Mouse (Mus musculus) liver, embryonic 16.5 days (tissue): Measurements from ENCODE around the gene Dip2a. TPM values are rescaled to one million over a fixed set of nuclear protein-coding genes. Genes with fewer than 3 reads are reported as not detected.

Experiments used
- ATAC-seq: fragments of 200-750 bp; cut with Nextera tagmentation; 2 replicates; pipeline ENCODE4 v1.8.0; 2017; ENCODE audit warnings: low read depth, mild to moderate bottlenecking, moderate number of reproducible peaks, moderate library complexity
- H3K27ac ChIP-seq: fragments of 300-500 bp; sonication (generic); 2 replicates; pipeline ENCODE4 v1.5.1; 2014; ENCODE audit warnings: mild to moderate bottlenecking, low read length
- H3K27me3 ChIP-seq: fragments of 300-500 bp; sonication (generic); 2 replicates; pipeline ENCODE4 v1.6.1; 2014; ENCODE audit warnings: low read depth, low read length, mixed read lengths; ENCODE audit not compliant: control insufficient read depth, insufficient read depth
- H3K36me3 ChIP-seq: fragments of 300-500 bp; sonication (generic); 2 replicates; pipeline ENCODE4 v1.6.1; 2014; ENCODE audit warnings: mild to moderate bottlenecking; ENCODE audit not compliant: control insufficient read depth, insufficient read depth
- H3K4me1 ChIP-seq: fragments of 300-500 bp; sonication (generic); 2 replicates; pipeline ENCODE4 v1.6.1; 2014; ENCODE audit warnings: low read depth, low read length, mixed read lengths; ENCODE audit not compliant: control insufficient read depth
- H3K4me2 ChIP-seq: fragments of 300-500 bp; sonication (generic); 2 replicates; pipeline ENCODE4 v1.6.1; 2014; ENCODE audit warnings: low read depth, low read length, mixed read lengths
- H3K4me3 ChIP-seq: fragments of 300-500 bp; sonication (generic); 2 replicates; pipeline ENCODE4 v1.5.1; 2014; ENCODE audit warnings: low read depth, mild to moderate bottlenecking, low read length
- H3K9ac ChIP-seq: fragments of 300-500 bp; sonication (generic); 2 replicates; pipeline ENCODE4 v1.6.1; 2014; ENCODE audit warnings: low read depth, low read length
- H3K9me3 ChIP-seq: fragments of 300-500 bp; sonication (generic); replicated peaks from 2 replicates; pipeline ENCODE4 v1.6.1; 2016; ENCODE audit warnings: low read length; ENCODE audit not compliant: control insufficient read depth
- whole genome bisulfite sequencing: fragments of 180-500 bp; shearing (Covaris S2); extraction: QIAGEN DNeasy Blood & Tissue Kit; methylation state at CpG from one replicate; pipeline ENCODE4 v1.1.7; 2014; ENCODE audit not compliant: insufficient replicate concordance; 5-methylcytosine and 5-hydroxymethylcytosine counted together
- polyA plus RNA-seq: library from polyadenylated mRNA; unstranded; fragments of >200 nt; fragmentation: Nextera tagmentation; extraction: Ambion mirVana; gene quantifications from 2 replicates; pipeline ENCODE4 v1.2.1, GENCODE M21; 2015

The Dip2a gene
- polyA plus RNA-seq, 1 experiment from 2014 or later, result 1.6 TPM

DNA sequence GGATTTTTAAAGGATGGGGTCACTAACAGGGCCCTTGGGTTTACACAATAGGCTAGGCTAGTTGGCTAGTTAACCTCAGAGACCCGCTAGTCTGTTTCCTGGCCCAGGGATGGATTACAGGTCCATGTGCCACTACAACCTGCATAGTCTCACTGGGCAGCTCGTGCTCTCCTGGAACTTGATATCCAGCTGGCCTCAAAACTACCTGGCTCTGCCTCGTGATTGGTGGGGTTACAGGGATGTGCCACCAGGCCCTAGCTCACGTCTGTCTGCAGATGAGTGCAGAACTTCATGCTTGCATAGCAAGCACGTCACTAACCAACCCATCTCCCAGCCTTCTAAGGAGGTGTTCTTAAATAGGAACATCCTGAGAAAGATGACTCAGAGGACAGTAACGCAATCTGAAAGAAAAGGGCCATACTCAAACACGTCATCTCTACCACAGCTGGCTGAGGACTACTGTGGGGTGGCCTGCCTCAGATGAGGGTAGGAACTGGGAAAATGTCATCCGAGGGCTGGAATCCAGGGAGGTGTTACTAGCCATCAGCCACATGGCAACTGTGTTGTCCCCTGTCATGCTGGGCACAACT lies 12.3 kb upstream of the Dip2a start:
- no peaks in the 10 kb centered on the region for H3K27me3 ChIP-seq
- no peak overlapping the region for H3K4me3 ChIP-seq
- H3K4me2 ChIP-seq, result no peak overlapping the region
- no peak overlapping the region for H3K9ac ChIP-seq
- no peaks in the 10 kb centered on the region for H3K9me3 ChIP-seq
- no peak overlapping the region for H3K27ac ChIP-seq
- 78% methylated on average over 8 of the region's 8 CpGs for WGBS
- ATAC-seq, result no peak
- peaks cover 33% of the 10 kb centered on the region for H3K36me3 ChIP-seq
- no peaks in the 10 kb centered on the region; the same call in 1 of the 2 replicates for H3K4me1 ChIP-seq

DNA sequence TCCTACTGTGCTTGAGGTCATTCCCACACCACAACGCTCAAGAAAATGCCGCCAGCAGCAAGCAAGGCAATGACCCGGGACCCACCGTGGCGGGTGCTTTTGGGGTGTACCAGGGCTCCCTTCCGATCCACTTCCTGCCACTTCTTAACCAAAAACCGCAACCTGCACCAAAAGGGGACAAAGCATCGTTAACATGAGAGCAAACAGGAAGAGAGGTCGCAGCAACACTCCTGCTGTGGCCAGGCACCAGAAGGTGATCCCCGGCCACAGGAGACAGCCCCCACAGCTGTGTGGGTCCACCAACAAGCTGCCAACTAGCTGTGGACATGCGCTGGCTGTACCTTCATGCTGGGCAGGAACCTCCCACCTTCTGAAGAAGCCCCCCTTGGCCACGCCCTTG lies 9.9 kb upstream of the Dip2a start:
- no peaks in the 10 kb centered on the region for H3K9me3 ChIP-seq
- H3K4me2 ChIP-seq, result no peak overlapping the region
- no peak overlapping the region for H3K9ac ChIP-seq
- WGBS, result 61% methylated on average over 12 of the region's 12 CpGs
- H3K36me3 ChIP-seq, result peaks cover 46% of the 10 kb centered on the region
- no peak for ATAC-seq
- H3K4me1 ChIP-seq, result no peaks in the 10 kb centered on the region; the same call in 1 of the 2 replicates
- no peaks in the 10 kb centered on the region for H3K27me3 ChIP-seq
- H3K4me3 ChIP-seq, result no peak overlapping the region
- no peak overlapping the region for H3K27ac ChIP-seq

DNA sequence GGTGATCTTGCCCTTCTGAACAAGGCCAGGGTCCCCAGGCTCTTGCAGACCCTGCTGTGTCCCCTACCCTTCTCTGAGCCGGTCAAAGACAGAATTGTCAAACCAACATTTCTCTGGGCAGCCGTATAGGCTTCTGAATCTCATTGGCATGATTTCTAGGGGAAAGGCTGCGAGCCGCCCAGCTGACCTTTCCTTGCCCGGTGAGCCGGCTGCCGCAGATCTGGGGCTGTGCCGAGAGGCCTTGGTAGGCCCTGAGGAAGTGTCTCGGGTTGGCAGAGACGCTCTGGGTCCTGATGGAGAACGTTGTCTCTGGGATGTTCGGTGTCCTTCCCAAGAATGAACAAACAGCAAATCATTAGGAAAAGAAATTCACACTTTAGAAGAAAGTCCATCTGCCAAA lies 8.9 kb upstream of the Dip2a start:
- Histone ChIP-seq H3K27ac (no peak overlapping the region), H3K36me3 (peaks cover 46% of the 10 kb centered on the region), H3K4me2 (no peak overlapping the region), H3K9me3 (no peaks in the 10 kb centered on the region), H3K9ac (no peak overlapping the region), H3K4me1 (no peaks in the 10 kb centered on the region), H3K4me3 (no peak overlapping the region), H3K27me3 (no peaks in the 10 kb centered on the region)
- no peak for ATAC-seq
- WGBS, result 87% methylated on average over 12 of the region's 12 CpGs

DNA sequence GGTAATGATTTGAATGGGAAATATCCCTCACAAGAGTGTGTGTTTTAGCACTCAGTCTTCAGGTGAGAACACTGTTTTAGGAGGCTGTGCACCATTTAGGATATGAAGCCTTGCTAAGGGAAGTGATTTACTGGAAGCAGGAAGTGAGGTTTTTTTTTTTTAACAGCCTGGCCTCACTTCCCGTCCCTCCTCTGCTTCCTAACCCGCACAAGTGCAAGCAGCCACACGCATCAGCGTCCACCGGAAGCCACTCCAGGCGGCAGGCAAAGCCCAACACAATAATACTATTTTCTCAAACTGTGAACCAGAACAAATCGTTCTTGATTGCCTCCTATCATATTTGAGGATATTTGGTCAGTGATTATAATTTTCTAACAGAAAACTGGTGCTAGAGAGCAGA lies 6.9 kb upstream of the Dip2a start:
- no peak overlapping the region for H3K4me3 ChIP-seq
- no peak overlapping the region for H3K4me2 ChIP-seq
- H3K4me1 ChIP-seq, result no peaks in the 10 kb centered on the region
- H3K27ac ChIP-seq, result no peak overlapping the region
- no peak for ATAC-seq
- no peaks in the 10 kb centered on the region for H3K27me3 ChIP-seq
- H3K36me3 ChIP-seq, result peaks cover 46% of the 10 kb centered on the region
- 46% methylated on average over 7 of the region's 7 CpGs for WGBS
- H3K9ac ChIP-seq, result no peak overlapping the region
- no peaks in the 10 kb centered on the region for H3K9me3 ChIP-seq

DNA sequence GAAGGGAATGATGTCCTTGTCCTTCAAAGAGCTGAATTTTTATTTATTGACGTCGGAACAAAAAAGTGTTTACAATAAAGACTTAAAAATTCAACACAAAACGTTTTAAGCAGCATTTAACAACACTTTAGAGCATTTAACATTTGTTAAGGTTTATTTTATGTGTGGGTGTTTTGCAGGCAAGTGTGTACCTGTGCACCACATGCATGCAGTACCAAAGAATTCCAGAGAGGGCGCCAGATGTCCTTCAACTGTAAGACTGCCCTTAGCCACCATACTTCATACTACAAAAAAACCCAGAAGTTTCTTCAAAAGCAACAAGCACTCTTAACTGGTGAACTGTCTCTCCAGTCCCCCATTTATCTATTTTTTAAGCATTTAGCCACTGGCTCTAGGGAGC lies 1.5 kb upstream of the Dip2a start:
- Histone ChIP-seq H3K9ac (no peak overlapping the region), H3K27ac (no peak overlapping the region), H3K4me2 (peak overlapping the region; percentile 98), H3K9me3 (no peaks in the 10 kb centered on the region), H3K36me3 (peaks cover 6% of the 10 kb centered on the region), H3K4me3 (no peak overlapping the region), H3K4me1 (peaks cover 13% of the 10 kb centered on the region), H3K27me3 (peaks cover 9% of the 10 kb centered on the region)
- no peak for ATAC-seq
- WGBS, result 6% methylated on average over 4 of the region's 4 CpGs

DNA sequence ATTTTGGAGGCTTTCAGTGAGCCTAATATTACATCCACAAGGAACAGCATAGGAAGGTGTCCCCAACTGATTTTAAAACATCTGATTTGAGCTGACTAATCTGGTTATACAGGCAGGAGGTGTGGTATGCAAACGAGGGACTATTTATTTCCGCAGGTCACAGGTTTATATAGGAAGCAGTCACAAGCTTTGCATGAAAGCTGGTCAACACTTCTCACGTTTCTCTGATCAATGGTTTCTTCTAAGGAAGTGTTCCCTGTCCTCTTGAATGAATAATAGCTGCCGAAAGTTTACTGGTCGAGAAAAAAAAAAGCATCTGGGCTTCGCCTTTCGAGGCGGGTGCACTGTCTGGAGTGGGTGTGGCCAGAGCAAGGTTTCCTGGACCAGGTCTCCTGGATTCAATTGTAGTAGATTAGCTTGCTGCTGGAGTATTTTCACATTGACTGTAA lies 976 bp upstream of the Dip2a start:
- Histone ChIP-seq H3K4me1 (peaks cover 13% of the 10 kb centered on the region), H3K4me3 (peak overlapping the region; percentile 81), H3K36me3 (peaks cover 2% of the 10 kb centered on the region), H3K27me3 (peaks cover 9% of the 10 kb centered on the region), H3K9me3 (no peaks in the 10 kb centered on the region), H3K4me2 (peak overlapping the region; percentile 98), H3K27ac (no peak overlapping the region), H3K9ac (peak overlapping the region; percentile 28; the same call in 1 of the 2 replicates)
- WGBS, result 5% methylated on average over 8 of the region's 8 CpGs
- no peak for ATAC-seq

DNA sequence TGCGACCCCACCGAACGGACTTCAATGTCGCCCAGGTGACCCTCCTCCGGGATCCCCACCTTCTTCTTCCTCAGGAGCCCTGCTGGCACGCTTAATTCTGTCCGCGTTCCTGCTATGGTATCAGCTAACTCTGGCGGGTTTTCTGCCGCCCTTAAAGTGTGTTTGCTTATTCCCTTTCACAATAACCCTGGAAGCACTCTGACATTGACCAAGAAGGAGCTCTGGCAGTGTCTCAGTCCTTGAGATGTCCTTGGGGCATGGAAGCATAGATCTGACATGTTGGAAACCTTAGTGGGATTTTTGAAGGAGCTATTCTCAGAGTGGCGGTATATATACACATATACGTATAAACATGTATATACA lies 430 bp upstream of the Dip2a start:
- H3K27me3 ChIP-seq, result peaks cover 9% of the 10 kb centered on the region
- WGBS, result 2% methylated on average over 12 of the region's 12 CpGs
- peak overlapping the region; percentile 81 for H3K4me3 ChIP-seq
- peak overlapping the region; percentile 98 for H3K4me2 ChIP-seq
- peak; percentile 17; the same call in 1 of the 2 replicates for ATAC-seq
- peaks cover 13% of the 10 kb centered on the region for H3K4me1 ChIP-seq
- H3K9me3 ChIP-seq, result no peaks in the 10 kb centered on the region
- no peaks in the 10 kb centered on the region; the same call in 1 of the 2 replicates for H3K36me3 ChIP-seq
- H3K9ac ChIP-seq, result peak overlapping the region; percentile 65
- H3K27ac ChIP-seq, result peak overlapping the region; percentile 38; the same call in 1 of the 2 replicates

DNA sequence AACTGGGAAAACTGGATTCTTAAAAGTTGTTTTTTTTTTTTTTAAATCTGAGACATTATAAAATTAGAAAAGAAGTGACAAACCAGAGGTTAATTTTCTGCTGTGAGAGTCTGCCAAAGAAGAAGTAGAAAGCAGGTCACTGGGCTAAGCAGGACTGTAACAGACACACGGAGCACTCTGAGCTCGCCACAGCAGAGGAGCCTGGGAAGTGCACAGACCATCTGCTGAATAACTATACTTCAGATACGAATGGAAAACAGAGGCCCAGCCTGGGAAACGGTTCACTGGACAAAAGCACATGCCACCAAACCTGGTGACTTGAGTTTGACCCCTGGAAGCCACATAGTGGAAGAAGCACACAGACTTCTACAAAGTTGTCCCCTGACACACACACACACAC lies 10.7 kb downstream of the Dip2a start:
- no peak overlapping the region for H3K27ac ChIP-seq
- no peak overlapping the region for H3K4me3 ChIP-seq
- no peaks in the 10 kb centered on the region for H3K27me3 ChIP-seq
- H3K4me2 ChIP-seq, result no peak overlapping the region
- H3K9me3 ChIP-seq, result no peaks in the 10 kb centered on the region
- H3K9ac ChIP-seq, result no peak overlapping the region
- no peaks in the 10 kb centered on the region for H3K36me3 ChIP-seq
- H3K4me1 ChIP-seq, result no peaks in the 10 kb centered on the region
- WGBS, result 51% methylated on average over 4 of the region's 4 CpGs
- no peak for ATAC-seq

DNA sequence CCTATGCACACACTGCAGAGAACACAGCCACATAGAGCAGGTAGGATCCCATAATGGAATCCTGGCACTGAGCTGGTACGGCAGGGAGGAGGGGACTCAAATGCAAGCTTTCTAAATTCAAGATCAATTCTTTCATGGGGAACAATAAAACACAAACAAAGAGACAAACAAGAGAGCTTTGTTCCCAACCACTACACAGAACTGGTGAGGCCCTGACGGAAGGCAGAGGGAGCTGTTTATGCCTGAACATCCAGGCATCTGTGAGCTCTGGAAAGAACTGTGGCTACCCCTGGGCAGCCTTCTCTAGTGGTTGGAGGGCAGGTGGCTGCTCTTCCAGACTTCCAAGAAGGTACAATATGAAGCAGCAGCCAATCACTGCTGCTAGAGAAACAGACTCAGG lies 13.1 kb downstream of the Dip2a start:
- Histone ChIP-seq H3K4me1 (no peaks in the 10 kb centered on the region), H3K9ac (no peak overlapping the region), H3K4me2 (no peak overlapping the region), H3K27me3 (no peaks in the 10 kb centered on the region), H3K36me3 (no peaks in the 10 kb centered on the region), H3K4me3 (no peak overlapping the region), H3K27ac (no peak overlapping the region), H3K9me3 (no peaks in the 10 kb centered on the region)
- WGBS, result 73% methylated on average over 2 of the region's 2 CpGs
- ATAC-seq, result no peak
